Mouse (Mus musculus): ENCODE measurements around the gene Chpf. TPM values are rescaled to one million over a fixed set of nuclear protein-coding genes. Genes with fewer than 3 reads are reported as not detected.
A peak's percentile ranks its signal among the peaks of the same experiment; 100 is the strongest.

The Chpf gene
- 24.4 and 25.2 TPM in 2 replicates for polyA plus RNA-seq (2016; fragmentation: Nextera tagmentation; extraction: Ambion mirVana)

DNA sequence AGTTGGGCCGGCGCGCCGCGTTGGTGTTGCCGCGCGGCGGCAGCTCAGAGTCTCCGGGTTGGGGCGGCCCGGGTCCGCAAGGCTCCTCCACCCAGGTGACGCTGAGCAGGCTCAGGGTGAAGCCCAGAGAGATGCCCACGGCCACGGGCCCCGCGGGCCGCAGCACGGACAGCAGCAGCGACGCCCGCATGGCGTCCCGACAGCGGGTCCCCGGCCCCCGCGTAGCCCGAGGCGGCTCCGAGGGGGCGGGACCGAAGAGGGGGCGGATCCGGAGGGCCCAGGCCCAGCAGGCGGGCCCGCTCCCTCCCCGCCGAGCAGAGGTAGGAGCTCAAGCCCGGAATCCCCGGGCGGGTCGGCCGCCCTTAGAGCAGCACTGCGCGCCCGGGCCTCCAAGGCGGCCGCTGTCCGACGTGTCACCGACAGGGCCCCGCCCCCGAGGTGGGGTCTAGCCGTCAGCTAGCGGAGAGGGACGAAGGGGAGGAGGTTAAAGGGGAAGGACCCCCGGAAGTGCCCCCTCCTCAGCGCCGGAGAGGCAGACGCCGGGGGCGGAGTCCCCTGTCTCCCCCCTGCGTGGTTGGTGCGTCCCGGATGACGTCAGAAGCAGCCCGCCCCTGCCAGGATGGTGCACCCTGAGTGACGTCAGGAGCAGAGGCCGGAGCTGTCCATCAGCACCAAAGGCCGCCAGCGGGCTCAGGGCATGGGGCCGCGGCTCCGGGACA, at the start of gene Chpf, which contains the start of gene Tmem198:
TSS of gene Chpf (minus strand) at position 392 of the 719 bp plus-strand sequence.
TSS of gene Tmem198 (plus strand) at position 617 of the 719 bp plus-strand sequence.
- under 1% methylated on average over 69 of the region's 76 CpGs for WGBS
- H3K27me3 ChIP-seq (ENCODE audit: low read depth, poor library complexity, severe bottlenecking): peaks cover 61% of the 10 kb centered on the region

GRCm38 (mm10) chr1:75524679-75525078, 45.6 kb upstream of the Chpf start:
- no peak for DNase-seq (ENCODE audit: low spot score)
- Histone ChIP-seq H3K27me3 (ENCODE audit: low read depth, poor library complexity, severe bottlenecking) (no peaks in the 10 kb centered on the region), H3K9me3 (replicated peaks) (no peaks in the 10 kb centered on the region), H3K27ac (replicated peaks) (no peak overlapping the region), H3K4me3 (no peak overlapping the region), H3K4me1 (peaks cover 14% of the 10 kb centered on the region), H3K36me3 (peaks cover 46% of the 10 kb centered on the region)
- WGBS: 88% methylated on average over 7 of the region's 7 CpGs

More for the DNA sequence above, at the start of gene Chpf, which contains the start of gene Tmem198:
- peak within 1 kb of the TSS; percentile 94 for H3K4me3 ChIP-seq
- H3K9me3 ChIP-seq (replicated peaks): no peaks in the 10 kb centered on the region
- peaks cover 41% of the 10 kb centered on the region for H3K36me3 ChIP-seq
- DNase-seq (ENCODE audit: low spot score): peak; percentile 100
- peaks cover 38% of the 10 kb centered on the region for H3K4me1 ChIP-seq
- H3K27ac ChIP-seq (replicated peaks): peak within 1 kb of the TSS; percentile 89

DNA sequence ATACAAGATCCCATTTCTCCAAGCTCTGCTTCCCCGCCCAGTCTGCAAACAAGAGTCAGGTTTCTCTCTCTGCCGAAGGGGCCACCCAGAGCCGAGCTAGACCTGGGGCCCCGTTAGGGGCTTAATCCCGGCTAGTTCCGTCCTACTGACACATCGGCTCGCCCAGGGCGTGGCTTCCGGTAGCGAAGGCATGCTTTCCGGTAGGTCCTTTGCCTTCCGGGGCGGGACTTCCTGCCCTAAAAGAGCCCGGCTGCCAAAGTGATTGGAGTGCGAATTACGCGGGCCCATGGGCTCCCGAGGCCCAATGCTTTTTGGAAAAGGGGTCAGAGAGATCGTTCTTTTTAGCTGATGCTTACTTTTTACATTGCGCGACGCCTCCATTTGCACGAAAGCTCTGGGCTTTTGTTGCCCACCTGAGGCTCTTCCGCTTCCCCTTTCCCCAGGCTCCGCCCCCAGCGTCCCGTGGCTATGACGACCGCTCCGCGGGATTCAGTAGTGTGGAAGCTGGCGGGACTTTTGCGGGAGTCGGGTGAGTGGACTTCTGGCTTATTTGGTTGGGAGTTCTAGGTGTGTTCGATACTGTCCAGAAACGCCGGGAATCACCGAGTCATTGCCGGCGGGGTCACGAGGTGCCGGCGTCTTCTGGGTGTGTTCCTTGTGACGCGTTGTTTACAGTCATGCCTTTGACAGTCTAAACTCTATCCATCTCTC, 42.4 kb upstream of the Chpf start, which contains the start of gene Stk11ip:
TSS of gene Stk11ip (plus strand) at position 209 of the 711 bp plus-strand sequence.
- H3K4me1 ChIP-seq: peaks cover 19% of the 10 kb centered on the region
- no peaks in the 10 kb centered on the region for H3K9me3 ChIP-seq (replicated peaks)
- DNase-seq (ENCODE audit: low spot score): peak; percentile 98
- H3K27ac ChIP-seq (replicated peaks): peak within 1 kb of the TSS; percentile 87
- no peaks in the 10 kb centered on the region for H3K27me3 ChIP-seq (ENCODE audit: low read depth, poor library complexity, severe bottlenecking)
- H3K36me3 ChIP-seq: peaks cover 13% of the 10 kb centered on the region
- H3K4me3 ChIP-seq: peak within 1 kb of the TSS; percentile 76
- WGBS: under 1% methylated on average over 46 of the region's 46 CpGs

DNA sequence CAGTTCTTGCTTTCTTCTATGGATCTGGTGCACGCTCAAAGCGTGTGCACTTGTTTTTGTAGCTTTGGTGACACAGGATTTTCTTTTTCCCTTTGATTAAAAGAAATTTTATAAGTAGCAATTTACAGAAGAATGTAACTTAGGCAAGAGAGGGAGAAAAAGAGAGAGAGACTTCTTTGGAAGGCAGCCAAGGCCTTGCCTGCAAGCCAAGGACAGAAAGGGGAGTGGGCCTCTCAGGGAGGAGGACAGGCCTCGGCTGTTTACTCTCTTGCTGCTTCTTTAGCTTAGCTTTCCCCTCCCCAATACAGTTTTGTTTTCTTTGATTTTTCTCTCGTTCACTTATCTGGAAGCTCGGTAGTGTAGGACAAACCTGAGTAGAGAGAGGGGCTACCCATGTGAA, 40.5 kb upstream of the Chpf start:
- H3K36me3 ChIP-seq: no peaks in the 10 kb centered on the region
- 91% methylated on average over 5 of the region's 5 CpGs for WGBS
- no peak overlapping the region for H3K27ac ChIP-seq (replicated peaks)
- H3K27me3 ChIP-seq (ENCODE audit: low read depth, poor library complexity, severe bottlenecking): no peaks in the 10 kb centered on the region
- no peak overlapping the region for H3K4me3 ChIP-seq
- no peak for DNase-seq (ENCODE audit: low spot score)
- peaks cover 19% of the 10 kb centered on the region for H3K4me1 ChIP-seq
- no peaks in the 10 kb centered on the region for H3K9me3 ChIP-seq (replicated peaks)

DNA sequence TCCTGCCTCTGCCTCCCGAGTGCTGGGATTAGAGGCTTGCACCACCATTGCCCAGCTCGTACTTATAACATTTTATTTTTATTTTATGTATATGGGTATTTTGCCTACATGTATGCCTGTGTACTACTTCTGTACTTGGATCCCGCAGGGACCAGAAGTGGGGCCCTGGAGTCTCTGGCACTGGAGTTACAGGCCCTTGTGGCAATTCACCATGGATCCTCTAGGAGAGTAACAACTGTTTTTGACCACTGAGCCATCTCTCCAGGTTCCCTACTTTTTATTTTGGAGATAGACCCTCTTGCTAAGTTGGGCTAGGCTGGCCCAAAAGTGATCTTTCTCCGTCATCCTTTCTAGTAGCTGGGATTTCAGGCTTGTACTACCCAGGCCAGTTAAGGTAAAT, 39.3 kb upstream of the Chpf start:
- WGBS: 92% methylated on average over 4 of the region's 4 CpGs
- no peak overlapping the region for H3K27ac ChIP-seq (replicated peaks)
- H3K36me3 ChIP-seq: no peaks in the 10 kb centered on the region
- no peaks in the 10 kb centered on the region for H3K27me3 ChIP-seq (ENCODE audit: low read depth, poor library complexity, severe bottlenecking)
- no peak overlapping the region for H3K4me3 ChIP-seq
- DNase-seq (ENCODE audit: low spot score): no peak
- H3K4me1 ChIP-seq: peaks cover 19% of the 10 kb centered on the region
- H3K9me3 ChIP-seq (replicated peaks): no peaks in the 10 kb centered on the region

- H3K27me3 ChIP-seq (ENCODE audit: low read depth, poor library complexity, severe bottlenecking): no peaks in the 10 kb centered on the region
- H3K27ac ChIP-seq (replicated peaks): no peak overlapping the region
- H3K4me1 ChIP-seq: peaks cover 19% of the 10 kb centered on the region
- H3K36me3 ChIP-seq: no peaks in the 10 kb centered on the region
- DNase-seq (ENCODE audit: low spot score): no peak
- H3K9me3 ChIP-seq (replicated peaks): no peaks in the 10 kb centered on the region
- WGBS: 45% methylated on average over 4 of the region's 4 CpGs
- H3K4me3 ChIP-seq: no peak overlapping the region
Measured at GRCm38 (mm10) chr1:75517984-75518383, 38.9 kb upstream of the Chpf start.

- peaks cover 11% of the 10 kb centered on the region for H3K4me1 ChIP-seq
- H3K9me3 ChIP-seq (replicated peaks): no peaks in the 10 kb centered on the region
- no peaks in the 10 kb centered on the region for H3K27me3 ChIP-seq (ENCODE audit: low read depth, poor library complexity, severe bottlenecking)
- DNase-seq (ENCODE audit: low spot score): no peak
- H3K27ac ChIP-seq (replicated peaks): no peak overlapping the region
- WGBS: 84% methylated on average over 15 of the region's 15 CpGs
- no peak overlapping the region for H3K4me3 ChIP-seq
- no peaks in the 10 kb centered on the region for H3K36me3 ChIP-seq
Measured at GRCm38 (mm10) chr1:75516703-75517380, 37.7 kb upstream of the Chpf start.

DNA sequence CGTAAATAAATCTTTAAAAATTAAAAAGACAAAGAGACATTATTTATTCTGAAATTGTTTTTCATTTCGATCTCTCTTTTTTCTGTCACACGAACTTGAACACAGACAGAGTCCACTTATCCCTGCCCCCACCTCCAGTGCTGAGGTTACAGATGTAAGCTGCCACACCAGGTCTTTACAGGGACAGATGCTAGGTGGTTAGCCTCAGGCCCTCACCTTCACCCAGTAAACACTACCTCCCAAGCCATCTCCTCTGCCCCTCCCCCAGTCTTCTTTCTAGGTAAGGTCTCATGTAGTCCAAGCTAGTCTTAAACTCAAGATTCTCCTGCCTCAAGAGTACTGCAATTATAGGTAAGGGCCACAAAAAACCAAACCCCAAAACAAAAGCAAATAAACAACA, 33.4 kb upstream of the Chpf start:
- WGBS: 90% methylated on average over 3 of the region's 3 CpGs

DNA sequence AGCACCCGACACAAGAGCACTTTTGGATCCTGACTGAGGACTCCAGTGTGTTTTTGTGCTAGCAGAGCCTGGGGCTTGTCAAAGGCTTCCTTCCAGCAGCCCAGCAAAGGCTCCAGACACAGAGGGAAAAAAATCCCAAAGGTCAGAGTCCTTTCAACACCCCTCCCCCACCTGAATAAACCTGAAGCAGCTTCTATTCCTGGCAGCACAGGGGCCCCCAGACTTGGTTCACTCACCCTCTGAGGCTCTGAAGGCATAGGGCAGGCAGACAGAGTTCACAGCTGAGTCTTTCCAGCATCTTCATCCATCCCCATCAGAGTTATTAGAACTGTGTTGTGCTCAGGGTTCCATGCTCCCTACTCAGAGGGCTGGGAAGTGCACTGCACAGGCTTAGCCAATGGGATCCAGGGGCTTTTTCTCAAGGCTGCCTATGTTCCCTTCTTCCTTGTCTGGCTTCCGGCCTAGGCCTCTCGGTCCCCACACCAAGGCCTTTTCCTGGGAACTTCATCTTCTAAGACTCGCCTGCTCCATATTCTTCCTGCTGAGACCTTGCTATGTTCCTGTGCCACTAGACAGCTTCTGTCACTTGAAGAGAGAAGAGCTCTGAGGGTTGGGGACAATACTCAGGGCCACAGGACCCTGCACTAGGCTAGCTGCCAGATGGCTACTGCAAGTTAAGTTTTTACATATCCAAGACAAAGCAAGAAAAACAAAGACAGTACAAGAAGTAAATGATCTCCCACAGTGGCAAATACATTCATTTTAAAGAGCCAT, 32.5 kb upstream of the Chpf start:
- DNase-seq (ENCODE audit: low spot score): no peak
- Histone ChIP-seq H3K9me3 (replicated peaks) (no peaks in the 10 kb centered on the region), H3K27ac (replicated peaks) (peak overlapping the region; percentile 39; the same call in 1 of the 2 replicates), H3K36me3 (no peaks in the 10 kb centered on the region), H3K27me3 (ENCODE audit: low read depth, poor library complexity, severe bottlenecking) (peaks cover 36% of the 10 kb centered on the region), H3K4me1 (peaks cover 43% of the 10 kb centered on the region), H3K4me3 (no peak overlapping the region)
- WGBS: 63% methylated on average over 4 of the region's 4 CpGs

More for the DNA sequence above, 33.4 kb upstream of the Chpf start:
- no peak for DNase-seq (ENCODE audit: low spot score)
- Histone ChIP-seq H3K4me1 (peaks cover 34% of the 10 kb centered on the region), H3K9me3 (replicated peaks) (no peaks in the 10 kb centered on the region), H3K27ac (replicated peaks) (no peak overlapping the region), H3K27me3 (ENCODE audit: low read depth, poor library complexity, severe bottlenecking) (peaks cover 26% of the 10 kb centered on the region), H3K4me3 (no peak overlapping the region), H3K36me3 (no peaks in the 10 kb centered on the region)

DNA sequence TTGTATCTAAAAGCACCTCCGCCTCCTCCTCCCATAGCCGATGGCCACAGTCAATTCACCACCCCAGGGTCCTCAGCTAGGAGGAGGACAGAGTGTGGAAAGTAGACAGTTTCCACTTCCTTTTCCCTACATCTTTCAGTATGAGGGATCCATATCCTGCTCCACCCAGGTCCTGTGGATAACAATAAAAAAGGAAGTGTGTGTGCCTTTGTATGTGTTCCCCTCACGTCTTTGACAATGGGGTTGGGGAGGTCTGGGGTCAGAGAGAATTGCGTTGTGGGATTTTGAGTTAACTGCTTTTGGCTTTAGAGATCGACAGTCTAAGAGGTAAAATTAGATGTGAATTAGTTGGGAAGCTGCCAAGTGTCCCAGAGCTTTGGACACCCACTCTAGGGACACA, 31.0 kb upstream of the Chpf start:
- 78% methylated on average over 5 of the region's 5 CpGs for WGBS

GRCm38 (mm10) chr1:75509586-75509985, 30.5 kb upstream of the Chpf start:
- Histone ChIP-seq H3K9me3 (replicated peaks) (no peaks in the 10 kb centered on the region), H3K27ac (replicated peaks) (0 out of 2 replicates have a peak overlapping the region, but pooled peaks have one; percentile 33), H3K27me3 (ENCODE audit: low read depth, poor library complexity, severe bottlenecking) (peaks cover 55% of the 10 kb centered on the region), H3K4me1 (peaks cover 64% of the 10 kb centered on the region), H3K36me3 (no peaks in the 10 kb centered on the region), H3K4me3 (no peak overlapping the region)
- WGBS: 46% methylated on average over 20 of the region's 20 CpGs
- DNase-seq (ENCODE audit: low spot score): no peak

More for the DNA sequence above, 31.0 kb upstream of the Chpf start:
- no peak overlapping the region for H3K27ac ChIP-seq (replicated peaks)
- no peak for DNase-seq (ENCODE audit: low spot score)
- no peaks in the 10 kb centered on the region for H3K9me3 ChIP-seq (replicated peaks)
- no peak overlapping the region for H3K4me3 ChIP-seq
- H3K36me3 ChIP-seq: no peaks in the 10 kb centered on the region
- H3K27me3 ChIP-seq (ENCODE audit: low read depth, poor library complexity, severe bottlenecking): peaks cover 50% of the 10 kb centered on the region
- H3K4me1 ChIP-seq: peaks cover 58% of the 10 kb centered on the region

DNA sequence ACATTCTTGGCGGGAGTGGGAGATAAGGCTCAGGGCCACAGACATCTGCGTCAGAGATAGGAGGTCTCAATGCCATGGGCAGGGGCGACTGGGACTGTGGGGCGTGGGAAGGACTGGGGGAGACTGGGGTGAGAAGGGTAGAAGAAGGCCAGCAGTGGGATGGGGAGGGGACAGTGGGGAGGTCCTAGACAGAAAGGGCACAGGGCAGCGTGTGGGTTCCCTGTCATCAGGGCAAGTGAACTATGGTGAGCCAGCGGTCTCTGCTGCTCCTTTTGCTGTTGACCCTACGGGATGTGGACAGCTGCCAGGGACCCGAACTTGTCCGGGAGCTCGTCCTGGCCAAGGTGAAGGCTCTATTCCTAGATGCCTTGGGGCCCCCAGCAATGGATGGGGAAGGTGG, 27.9 kb upstream of the Chpf start, which contains the start of gene Inha:
TSS of gene Inha (plus strand) at position 72 of the 400 bp plus-strand sequence.
- DNase-seq (ENCODE audit: low spot score): no peak
- H3K4me3 ChIP-seq: peak within 1 kb of the TSS; percentile 78
- peak within 1 kb of the TSS; percentile 97 for H3K27ac ChIP-seq (replicated peaks)
- H3K9me3 ChIP-seq (replicated peaks): no peaks in the 10 kb centered on the region
- H3K36me3 ChIP-seq: peaks cover 19% of the 10 kb centered on the region
- WGBS: 77% methylated on average over 10 of the region's 10 CpGs
- H3K4me1 ChIP-seq: peaks cover 76% of the 10 kb centered on the region
- H3K27me3 ChIP-seq (ENCODE audit: low read depth, poor library complexity, severe bottlenecking): peaks cover 74% of the 10 kb centered on the region
